Mouse (Mus musculus): ENCODE data around the gene Car10. TPM values are rescaled to one million over a fixed set of nuclear protein-coding genes. Genes with fewer than 3 reads are reported as not detected.

The Car10 gene
- polyA plus RNA-seq, 1 experiment from 2014 or later: 4.0 TPM

GRCm38 (mm10) chr11:93431482-93431881 lies 333.7 kb downstream of the Car10 start:
- H3K4me3 ChIP-seq: no peak overlapping the region
- H3K27ac ChIP-seq: no peak overlapping the region
- 82% methylated on average over 5 of the region's 5 CpGs for WGBS
- no peaks in the 10 kb centered on the region for H3K27me3 ChIP-seq
- no peak for ATAC-seq (ENCODE audit: insufficient number of reproducible peaks, insufficient read depth, low FRiP score, low TSS enrichment, low read depth)
- no peak overlapping the region for H3K4me2 ChIP-seq
- no peaks in the 10 kb centered on the region for H3K36me3 ChIP-seq
- no peaks in the 10 kb centered on the region for H3K9me3 ChIP-seq
- H3K9ac ChIP-seq: no peak overlapping the region
- H3K4me1 ChIP-seq: no peaks in the 10 kb centered on the region

- Histone ChIP-seq H3K36me3 (no peaks in the 10 kb centered on the region), H3K4me3 (no peak overlapping the region), H3K27ac (no peak overlapping the region), H3K9me3 (no peaks in the 10 kb centered on the region), H3K4me1 (no peaks in the 10 kb centered on the region), H3K9ac (no peak overlapping the region), H3K27me3 (no peaks in the 10 kb centered on the region), H3K4me2 (no peak overlapping the region)
- 67% methylated on average over 4 of the region's 4 CpGs for WGBS
- ATAC-seq (ENCODE audit: insufficient number of reproducible peaks, insufficient read depth, low FRiP score, low TSS enrichment, low read depth): no peak
Measured at GRCm38 (mm10) chr11:93434997-93435915, 337.4 kb downstream of the Car10 start.

GRCm38 (mm10) chr11:93436892-93437291 lies 339.1 kb downstream of the Car10 start:
- H3K9ac ChIP-seq: no peak overlapping the region
- no peaks in the 10 kb centered on the region for H3K4me1 ChIP-seq
- no peak for ATAC-seq (ENCODE audit: insufficient number of reproducible peaks, insufficient read depth, low FRiP score, low TSS enrichment, low read depth)
- H3K27ac ChIP-seq: no peak overlapping the region
- H3K9me3 ChIP-seq: no peaks in the 10 kb centered on the region
- no peaks in the 10 kb centered on the region for H3K36me3 ChIP-seq
- H3K4me3 ChIP-seq: no peak overlapping the region
- no peak overlapping the region for H3K4me2 ChIP-seq
- H3K27me3 ChIP-seq: no peaks in the 10 kb centered on the region
- 65% methylated on average over 2 of the region's 2 CpGs for WGBS

GRCm38 (mm10) chr11:93440466-93440865 lies 342.6 kb downstream of the Car10 start:
- Histone ChIP-seq H3K4me2 (no peak overlapping the region), H3K9me3 (no peaks in the 10 kb centered on the region), H3K4me3 (no peak overlapping the region), H3K9ac (no peak overlapping the region), H3K36me3 (no peaks in the 10 kb centered on the region), H3K27ac (no peak overlapping the region), H3K27me3 (no peaks in the 10 kb centered on the region), H3K4me1 (no peaks in the 10 kb centered on the region)
- ATAC-seq (ENCODE audit: insufficient number of reproducible peaks, insufficient read depth, low FRiP score, low TSS enrichment, low read depth): no peak
- 78% methylated on average over 1 of the region's 1 CpGs for WGBS

- H3K36me3 ChIP-seq: no peaks in the 10 kb centered on the region
- 88% methylated on average over 2 of the region's 2 CpGs for WGBS
- H3K4me1 ChIP-seq: no peaks in the 10 kb centered on the region
- no peak overlapping the region for H3K4me3 ChIP-seq
- H3K4me2 ChIP-seq: no peak overlapping the region
- H3K9me3 ChIP-seq: no peaks in the 10 kb centered on the region
- no peak overlapping the region for H3K9ac ChIP-seq
- ATAC-seq (ENCODE audit: insufficient number of reproducible peaks, insufficient read depth, low FRiP score, low TSS enrichment, low read depth): no peak
- no peak overlapping the region for H3K27ac ChIP-seq
- no peaks in the 10 kb centered on the region for H3K27me3 ChIP-seq
Measured at GRCm38 (mm10) chr11:93443777-93444176, 345.9 kb downstream of the Car10 start.

- no peak overlapping the region for H3K9ac ChIP-seq
- no peaks in the 10 kb centered on the region for H3K9me3 ChIP-seq
- no peaks in the 10 kb centered on the region for H3K27me3 ChIP-seq
- H3K4me2 ChIP-seq: no peak overlapping the region
- H3K27ac ChIP-seq: no peak overlapping the region
- H3K4me3 ChIP-seq: no peak overlapping the region
- no peak for ATAC-seq (ENCODE audit: insufficient number of reproducible peaks, insufficient read depth, low FRiP score, low TSS enrichment, low read depth)
- WGBS: 75% methylated on average over 8 of the region's 8 CpGs
- no peaks in the 10 kb centered on the region for H3K36me3 ChIP-seq
- no peaks in the 10 kb centered on the region for H3K4me1 ChIP-seq
Measured at GRCm38 (mm10) chr11:93444741-93445140, 346.9 kb downstream of the Car10 start.

GRCm38 (mm10) chr11:93447566-93447965 lies 349.7 kb downstream of the Car10 start:
- Histone ChIP-seq H3K4me1 (no peaks in the 10 kb centered on the region), H3K27ac (no peak overlapping the region), H3K4me3 (no peak overlapping the region), H3K27me3 (no peaks in the 10 kb centered on the region), H3K4me2 (no peak overlapping the region), H3K36me3 (no peaks in the 10 kb centered on the region), H3K9ac (no peak overlapping the region), H3K9me3 (no peaks in the 10 kb centered on the region)
- 67% methylated on average over 3 of the region's 3 CpGs for WGBS
- ATAC-seq (ENCODE audit: insufficient number of reproducible peaks, insufficient read depth, low FRiP score, low TSS enrichment, low read depth): no peak

- ATAC-seq (ENCODE audit: insufficient number of reproducible peaks, insufficient read depth, low FRiP score, low TSS enrichment, low read depth): no peak
- H3K4me3 ChIP-seq: no peak overlapping the region
- no peaks in the 10 kb centered on the region for H3K36me3 ChIP-seq
- H3K27ac ChIP-seq: no peak overlapping the region
- 76% methylated on average over 12 of the region's 12 CpGs for WGBS
- no peaks in the 10 kb centered on the region for H3K4me1 ChIP-seq
- no peak overlapping the region for H3K4me2 ChIP-seq
- no peaks in the 10 kb centered on the region for H3K27me3 ChIP-seq
- H3K9ac ChIP-seq: no peak overlapping the region
- no peaks in the 10 kb centered on the region for H3K9me3 ChIP-seq
Measured at GRCm38 (mm10) chr11:93448290-93449256, 350.7 kb downstream of the Car10 start.

- Histone ChIP-seq H3K9ac (no peak overlapping the region), H3K4me2 (no peak overlapping the region), H3K9me3 (no peaks in the 10 kb centered on the region), H3K36me3 (no peaks in the 10 kb centered on the region), H3K4me1 (no peaks in the 10 kb centered on the region), H3K27ac (no peak overlapping the region), H3K27me3 (no peaks in the 10 kb centered on the region), H3K4me3 (no peak overlapping the region)
- ATAC-seq (ENCODE audit: insufficient number of reproducible peaks, insufficient read depth, low FRiP score, low TSS enrichment, low read depth): no peak
- WGBS: 70% methylated on average over 7 of the region's 7 CpGs
Measured at GRCm38 (mm10) chr11:93450535-93450934, 352.7 kb downstream of the Car10 start.

GRCm38 (mm10) chr11:93466221-93466620 lies 368.4 kb downstream of the Car10 start:
- no peak overlapping the region for H3K27ac ChIP-seq
- 79% methylated on average over 4 of the region's 4 CpGs for WGBS
- H3K9me3 ChIP-seq: no peaks in the 10 kb centered on the region
- no peaks in the 10 kb centered on the region; the same call in 1 of the 2 replicates for H3K27me3 ChIP-seq
- H3K4me2 ChIP-seq: no peak overlapping the region
- H3K4me3 ChIP-seq: no peak overlapping the region
- no peak overlapping the region for H3K9ac ChIP-seq
- no peaks in the 10 kb centered on the region for H3K4me1 ChIP-seq
- H3K36me3 ChIP-seq: no peaks in the 10 kb centered on the region
- no peak for ATAC-seq (ENCODE audit: insufficient number of reproducible peaks, insufficient read depth, low FRiP score, low TSS enrichment, low read depth)

- WGBS: 79% methylated on average over 3 of the region's 3 CpGs
- no peaks in the 10 kb centered on the region for H3K36me3 ChIP-seq
- H3K4me1 ChIP-seq: peaks cover 4% of the 10 kb centered on the region; the same call in 1 of the 2 replicates
- no peak for ATAC-seq (ENCODE audit: insufficient number of reproducible peaks, insufficient read depth, low FRiP score, low TSS enrichment, low read depth)
- no peak overlapping the region for H3K4me2 ChIP-seq
- H3K9ac ChIP-seq: no peak overlapping the region
- no peak overlapping the region for H3K4me3 ChIP-seq
- H3K27ac ChIP-seq: no peak overlapping the region
- no peaks in the 10 kb centered on the region for H3K9me3 ChIP-seq
- no peaks in the 10 kb centered on the region; the same call in 1 of the 2 replicates for H3K27me3 ChIP-seq
Measured at GRCm38 (mm10) chr11:93467711-93468110, 369.9 kb downstream of the Car10 start.

Measured in embryonic facial prominence, embryonic 13.5 days (tissue).